Mouse (Mus musculus) thymus, postnatal 4 days (tissue): ENCODE measurements around the gene D11Wsu47e.

Source experiments
- DNase-seq: peaks from one replicate; pipeline ENCODE4 v3.0.0; 2021

D11Wsu47e gene

GRCm38 (mm10) chr11:113736848-113737552 is 52.8 kb downstream of the D11Wsu47e start:
- no peak for DNase-seq

DNA sequence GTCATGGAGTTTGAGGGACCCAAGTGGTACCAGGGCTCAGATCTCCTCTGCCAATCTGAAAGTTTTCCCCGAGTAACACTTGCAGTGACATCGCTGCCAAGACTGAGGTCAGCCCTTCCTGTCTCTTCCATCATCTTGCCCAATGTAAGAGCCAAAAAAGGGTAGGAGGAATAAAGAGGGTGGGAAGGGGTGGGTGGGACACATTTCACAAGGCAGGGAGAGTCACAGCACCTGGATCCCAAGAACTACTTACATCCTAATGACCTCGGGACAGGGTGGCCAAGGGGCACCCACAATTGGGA is 53.3 kb downstream of the D11Wsu47e start:
- DNase-seq: no peak

DNA sequence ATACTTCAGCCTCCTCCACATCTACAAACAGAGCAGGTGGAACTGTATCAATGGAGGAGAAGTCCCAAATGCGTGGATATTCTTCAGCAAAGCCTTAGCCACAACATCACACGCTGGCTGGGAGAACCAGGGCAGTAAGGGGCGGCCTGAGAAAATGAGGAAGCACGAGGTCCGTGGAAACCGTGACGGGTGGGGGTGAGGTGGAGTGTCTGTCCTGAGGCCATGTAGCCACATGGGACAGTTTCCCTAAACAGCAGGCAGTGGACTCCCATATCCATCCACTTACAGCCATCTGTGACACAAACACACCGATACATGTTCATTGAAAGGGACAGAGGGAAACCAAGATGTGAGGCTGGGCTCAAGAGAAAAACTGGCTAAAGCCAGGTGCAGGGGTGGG is 53.7 kb downstream of the D11Wsu47e start:
- DNase-seq: no peak

DNA sequence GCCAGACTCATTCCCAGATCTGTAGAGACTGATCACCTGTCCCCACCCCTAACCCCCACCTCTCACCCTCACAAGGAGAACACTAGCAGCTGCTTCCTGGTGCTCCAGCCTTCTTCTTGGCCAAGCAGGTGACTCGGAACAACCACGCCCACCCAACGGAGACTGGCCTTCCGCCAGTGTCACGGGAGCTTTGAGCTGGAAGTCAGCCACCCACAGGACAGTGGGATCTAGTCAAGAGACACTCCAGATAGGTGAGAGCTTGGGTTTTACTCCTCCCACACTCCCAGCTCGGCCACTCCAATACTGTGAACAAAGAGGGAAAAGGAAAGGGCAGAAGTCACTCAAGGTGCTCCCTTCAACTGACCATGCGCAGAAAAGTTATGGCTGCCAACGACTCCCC is 55.0 kb downstream of the D11Wsu47e start:
- DNase-seq: no peak

GRCm38 (mm10) chr11:113740100-113740499 is 55.9 kb downstream of the D11Wsu47e start:
- DNase-seq: no peak

GRCm38 (mm10) chr11:113742998-113743397 is 58.8 kb downstream of the D11Wsu47e start:
- peak; percentile 48 for DNase-seq
